Mouse (Mus musculus): ENCODE data around the gene Metrn. TPM values are rescaled to one million over a fixed set of nuclear protein-coding genes. Genes with fewer than 3 reads are reported as not detected.

The Metrn gene
- polyA plus RNA-seq, 1 experiment from 2014 or later = 12.7 TPM

- 64% methylated on average over 15 of the region's 15 CpGs for WGBS
- Histone ChIP-seq H3K36me3 (ENCODE audit: insufficient read depth) (peaks cover 58% of the 10 kb centered on the region), H3K4me1 (ENCODE audit: insufficient read depth) (peaks cover 9% of the 10 kb centered on the region)
Measured at GRCm38 (mm10) chr17:25783861-25784574, 12.9 kb downstream of the Metrn start.

GRCm38 (mm10) chr17:25783086-25783485, 13.8 kb downstream of the Metrn start:
- no peak for TF ChIP-seq CTCF (IDR thresholded peaks at IDR 0.05; ENCODE audit: low read depth)
- Histone ChIP-seq H3K9me3 (ENCODE audit: low read depth, low read length) (no peaks in the 10 kb centered on the region), H3K36me3 (ENCODE audit: insufficient read depth) (peaks cover 58% of the 10 kb centered on the region), H3K4me1 (ENCODE audit: insufficient read depth) (peaks cover 9% of the 10 kb centered on the region), H3K4me3 (ENCODE audit: low read depth, low read length) (no peak overlapping the region), H3K27ac (ENCODE audit: low read depth) (no peak overlapping the region), H3K4me2 (no peak overlapping the region), H3K9ac (no peak overlapping the region), H3K27me3 (ENCODE audit: insufficient read depth, low read length) (no peaks in the 10 kb centered on the region)
- DNase-seq = no peak
- 68% methylated on average over 7 of the region's 7 CpGs for WGBS
- no peak for ATAC-seq (ENCODE audit: insufficient read depth)

More at GRCm38 (mm10) chr17:25783861-25784574, 12.9 kb downstream of the Metrn start:
- no peak overlapping the region for H3K27ac ChIP-seq (ENCODE audit: low read depth)
- peak overlapping the region; percentile 64 for H3K4me3 ChIP-seq (ENCODE audit: low read depth, low read length)
- no peaks in the 10 kb centered on the region for H3K27me3 ChIP-seq (ENCODE audit: insufficient read depth, low read length)
- peak overlapping the region; percentile 86 for H3K4me2 ChIP-seq
- no peak for DNase-seq
- H3K9me3 ChIP-seq (ENCODE audit: low read depth, low read length) = no peaks in the 10 kb centered on the region
- peak overlapping the region; percentile 75 for H3K9ac ChIP-seq
- ATAC-seq (ENCODE audit: insufficient read depth) = no peak
- no peak for TF ChIP-seq CTCF (IDR thresholded peaks at IDR 0.05; ENCODE audit: low read depth)

GRCm38 (mm10) chr17:25781339-25781738, 15.6 kb downstream of the Metrn start:
- H3K27ac ChIP-seq (ENCODE audit: low read depth) = no peak overlapping the region
- TF ChIP-seq CTCF (IDR thresholded peaks at IDR 0.05; ENCODE audit: low read depth) = no peak
- DNase-seq (no peak), ATAC-seq (ENCODE audit: insufficient read depth) (no peak)
- H3K36me3 ChIP-seq (ENCODE audit: insufficient read depth) = peaks cover 53% of the 10 kb centered on the region
- H3K4me3 ChIP-seq (ENCODE audit: low read depth, low read length) = no peak overlapping the region
- no peak overlapping the region for H3K9ac ChIP-seq
- 69% methylated on average over 6 of the region's 6 CpGs for WGBS
- H3K4me2 ChIP-seq = no peak overlapping the region
- H3K4me1 ChIP-seq (ENCODE audit: insufficient read depth) = peaks cover 9% of the 10 kb centered on the region
- H3K9me3 ChIP-seq (ENCODE audit: low read depth, low read length) = no peaks in the 10 kb centered on the region
- no peaks in the 10 kb centered on the region for H3K27me3 ChIP-seq (ENCODE audit: insufficient read depth, low read length)

- Histone ChIP-seq H3K36me3 (ENCODE audit: insufficient read depth) (peaks cover 39% of the 10 kb centered on the region), H3K27ac (ENCODE audit: low read depth) (no peak overlapping the region), H3K4me1 (ENCODE audit: insufficient read depth) (no peaks in the 10 kb centered on the region), H3K4me3 (ENCODE audit: low read depth, low read length) (no peak overlapping the region), H3K9ac (no peak overlapping the region), H3K4me2 (no peak overlapping the region), H3K9me3 (ENCODE audit: low read depth, low read length) (no peaks in the 10 kb centered on the region), H3K27me3 (ENCODE audit: insufficient read depth, low read length) (no peaks in the 10 kb centered on the region)
- no peak for ATAC-seq (ENCODE audit: insufficient read depth)
- WGBS = 93% methylated on average over 5 of the region's 5 CpGs
- DNase-seq = no peak
- TF ChIP-seq CTCF (IDR thresholded peaks at IDR 0.05; ENCODE audit: low read depth) = no peak
Measured at GRCm38 (mm10) chr17:25777948-25778347, 19.0 kb downstream of the Metrn start.

- no peak for TF ChIP-seq CTCF (IDR thresholded peaks at IDR 0.05; ENCODE audit: low read depth)
- WGBS = 73% methylated on average over 10 of the region's 10 CpGs
- Histone ChIP-seq H3K9ac (no peak overlapping the region), H3K27ac (ENCODE audit: low read depth) (no peak overlapping the region), H3K36me3 (ENCODE audit: insufficient read depth) (0 out of 2 replicates have a peak, but pooled peaks cover 20% of the 10 kb centered on the region), H3K4me1 (ENCODE audit: insufficient read depth) (no peaks in the 10 kb centered on the region), H3K9me3 (ENCODE audit: low read depth, low read length) (no peaks in the 10 kb centered on the region), H3K27me3 (ENCODE audit: insufficient read depth, low read length) (no peaks in the 10 kb centered on the region), H3K4me2 (no peak overlapping the region), H3K4me3 (ENCODE audit: low read depth, low read length) (no peak overlapping the region)
- DNase-seq (no peak), ATAC-seq (ENCODE audit: insufficient read depth) (no peak)
Measured at GRCm38 (mm10) chr17:25775318-25776062, 21.4 kb downstream of the Metrn start.

GRCm38 (mm10) chr17:25773549-25774120, 23.3 kb downstream of the Metrn start, which contains the start of gene Narfl:
TSS of gene Narfl (plus strand) at chr17:25773776.
- WGBS = 0% methylated on average over 37 of the region's 37 CpGs
- H3K27ac ChIP-seq (ENCODE audit: low read depth) = no peak within 1 kb of the TSS

GRCm38 (mm10) chr17:25769331-25769730, 27.6 kb downstream of the Metrn start:
- DNase-seq (no peak), ATAC-seq (ENCODE audit: insufficient read depth) (no peak)
- H3K4me2 ChIP-seq = no peak overlapping the region
- TF ChIP-seq CTCF (IDR thresholded peaks at IDR 0.05; ENCODE audit: low read depth) = no peak
- 54% methylated on average over 9 of the region's 9 CpGs for WGBS
- no peaks in the 10 kb centered on the region for H3K27me3 ChIP-seq (ENCODE audit: insufficient read depth, low read length)
- H3K9ac ChIP-seq = no peak overlapping the region
- H3K36me3 ChIP-seq (ENCODE audit: insufficient read depth) = no peaks in the 10 kb centered on the region
- H3K4me1 ChIP-seq (ENCODE audit: insufficient read depth) = no peaks in the 10 kb centered on the region
- no peak overlapping the region for H3K27ac ChIP-seq (ENCODE audit: low read depth)
- H3K9me3 ChIP-seq (ENCODE audit: low read depth, low read length) = no peaks in the 10 kb centered on the region
- H3K4me3 ChIP-seq (ENCODE audit: low read depth, low read length) = no peak overlapping the region

More at GRCm38 (mm10) chr17:25773549-25774120, 23.3 kb downstream of the Metrn start, which contains the start of gene Narfl:
- Histone ChIP-seq H3K27me3 (ENCODE audit: insufficient read depth, low read length) (no peaks in the 10 kb centered on the region), H3K4me2 (peak within 1 kb of the TSS; percentile 73), H3K36me3 (ENCODE audit: insufficient read depth) (0 out of 2 replicates have a peak, but pooled peaks cover 11% of the 10 kb centered on the region), H3K4me1 (ENCODE audit: insufficient read depth) (no peaks in the 10 kb centered on the region), H3K9ac (peak within 1 kb of the TSS; percentile 80), H3K9me3 (ENCODE audit: low read depth, low read length) (no peaks in the 10 kb centered on the region), H3K4me3 (ENCODE audit: low read depth, low read length) (peak within 1 kb of the TSS; percentile 73)
- TF ChIP-seq CTCF (IDR thresholded peaks at IDR 0.05; ENCODE audit: low read depth) = peak; percentile 98
- peak; percentile 87 for ATAC-seq (ENCODE audit: insufficient read depth)
- peak; percentile 100 for DNase-seq
